Mouse (Mus musculus) intestine, embryonic 16.5 days (tissue): ENCODE results near the gene Lmx1b. TPM values are rescaled to one million over a fixed set of nuclear protein-coding genes. Genes with fewer than 3 reads are reported as not detected.

ENCODE experiments used
- ATAC-seq: fragments of 200-750 bp; cut with Nextera tagmentation; 2 replicates; pipeline ENCODE4 v1.8.0; 2017; ENCODE audit warnings: moderate TSS enrichment, moderate library complexity
- H3K27ac ChIP-seq: fragments of 300-500 bp; sonication (generic); 2 replicates; pipeline ENCODE4 v1.5.1; 2014; ENCODE audit warnings: mild to moderate bottlenecking, low read length
- H3K27me3 ChIP-seq: fragments of 300-500 bp; sonication (generic); replicated peaks from 2 replicates; pipeline ENCODE4 v1.6.1; 2014; ENCODE audit warnings: low read length, control low read depth, mixed read lengths; ENCODE audit not compliant: control insufficient read depth, insufficient read depth
- H3K36me3 ChIP-seq: fragments of 300-500 bp; sonication (generic); 2 replicates; pipeline ENCODE4 v1.6.1; 2014; ENCODE audit warnings: low read length, control low read depth; ENCODE audit not compliant: control insufficient read depth, insufficient read depth
- H3K4me1 ChIP-seq: fragments of 300-500 bp; sonication (generic); 2 replicates; pipeline ENCODE4 v1.6.1; 2014; ENCODE audit warnings: low read length, control low read depth, mixed read lengths; ENCODE audit not compliant: control insufficient read depth, insufficient read depth
- H3K4me2 ChIP-seq: fragments of 300-500 bp; sonication (generic); 2 replicates; pipeline ENCODE4 v1.6.1; 2014; ENCODE audit warnings: low read depth, low read length, control low read depth
- H3K4me3 ChIP-seq: fragments of 300-500 bp; sonication (generic); 2 replicates; pipeline ENCODE4 v1.5.1; 2014; ENCODE audit warnings: mild to moderate bottlenecking, low read length
- H3K9ac ChIP-seq: fragments of 300-500 bp; sonication (generic); 2 replicates; pipeline ENCODE4 v1.6.1; 2014; ENCODE audit warnings: low read depth, low read length
- H3K9me3 ChIP-seq: fragments of 300-500 bp; sonication (generic); 2 replicates; pipeline ENCODE4 v1.6.1; 2016; ENCODE audit warnings: low read length, control low read depth; ENCODE audit not compliant: control insufficient read depth
- WGBS: fragments of 180-500 bp; shearing (Covaris S2); extraction: QIAGEN DNeasy Blood & Tissue Kit; methylation state at CpG from one replicate; pipeline ENCODE4 v1.1.7; 2014; 5-methylcytosine and 5-hydroxymethylcytosine counted together
- polyA plus RNA-seq: library from polyadenylated mRNA; unstranded; fragments of >200 nt; fragmentation: Nextera tagmentation; extraction: Ambion mirVana; gene quantifications from 2 replicates; pipeline ENCODE4 v1.2.1, GENCODE M21; 2015

Lmx1b gene
- polyA plus RNA-seq, 1 experiment from 2014 or later: not detected

DNA sequence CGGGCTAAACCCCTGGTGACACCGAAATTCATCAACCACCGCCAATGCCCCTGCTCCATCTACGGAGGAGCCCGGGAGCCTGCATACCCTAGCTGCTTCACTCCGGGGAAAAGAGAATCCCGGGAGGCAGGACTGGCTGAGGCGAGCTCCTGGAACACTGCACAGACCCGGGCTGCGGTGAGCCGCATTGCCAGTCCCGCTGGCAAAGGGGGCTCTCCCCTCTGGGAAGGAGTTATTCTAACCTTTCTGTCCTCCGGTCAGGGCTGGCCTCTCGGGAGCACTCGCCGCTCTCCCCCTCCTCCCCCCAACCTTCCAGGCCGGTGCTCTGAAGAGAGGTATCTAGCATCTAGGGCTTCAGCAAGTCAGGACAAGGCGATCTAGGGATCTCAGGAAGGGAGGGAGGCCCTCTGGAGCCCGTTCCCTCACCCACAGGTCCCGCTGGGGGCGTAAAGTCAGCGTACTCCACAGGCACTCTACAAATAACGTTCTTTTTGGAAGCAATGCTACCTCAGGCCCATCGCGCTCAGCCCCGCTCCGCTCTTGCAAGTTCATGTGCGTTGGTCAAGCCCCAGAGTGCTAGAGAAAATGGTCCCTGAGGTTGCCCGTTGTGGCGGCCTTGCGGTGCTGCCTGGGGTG lies 8.5 kb downstream of the Lmx1b start:
- H3K4me2 ChIP-seq: no peak overlapping the region
- no peak overlapping the region for H3K9ac ChIP-seq
- 2% methylated on average over 31 of the region's 31 CpGs for WGBS
- peaks cover 91% of the 10 kb centered on the region for H3K27me3 ChIP-seq
- no peak overlapping the region for H3K27ac ChIP-seq
- 0 out of 2 replicates have a peak, but pooled peaks cover 4% of the 10 kb centered on the region for H3K4me1 ChIP-seq
- ATAC-seq: no peak
- H3K9me3 ChIP-seq: no peaks in the 10 kb centered on the region
- no peaks in the 10 kb centered on the region for H3K36me3 ChIP-seq
- H3K4me3 ChIP-seq: no peak overlapping the region

DNA sequence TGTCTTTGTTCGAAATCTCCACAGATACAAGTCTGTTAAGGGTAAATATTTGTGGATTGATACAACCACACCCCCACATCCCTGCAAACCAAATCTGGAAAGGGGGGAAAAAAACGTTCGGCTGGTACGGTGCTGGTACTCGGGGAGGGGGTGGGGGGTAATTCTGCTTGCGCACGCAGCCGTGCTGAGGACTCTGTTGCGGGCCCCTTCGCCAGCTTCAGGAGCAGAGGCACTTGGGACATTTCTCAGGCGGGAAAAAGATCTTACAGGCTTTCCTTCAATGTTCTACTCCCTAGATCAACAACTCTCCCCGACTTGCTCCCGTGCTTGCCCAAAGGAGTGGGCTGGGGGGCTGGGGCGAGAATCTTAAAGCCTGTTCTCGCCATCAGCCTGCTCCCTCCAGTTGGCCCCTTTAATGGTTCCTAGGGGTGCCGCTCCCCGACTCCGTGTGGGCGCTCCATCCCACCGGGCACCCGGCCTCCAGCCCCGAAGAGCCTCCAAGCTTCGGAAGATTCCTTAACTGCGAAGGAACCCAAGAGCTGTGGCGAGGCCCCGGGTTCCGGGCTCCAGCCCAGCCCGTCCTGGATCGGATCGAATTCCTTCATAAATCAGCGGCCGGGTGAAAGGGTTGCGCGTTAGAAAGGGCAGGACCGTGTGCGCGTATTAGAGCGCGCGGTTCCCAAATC lies 9.1 kb downstream of the Lmx1b start:
- no peak overlapping the region for H3K4me3 ChIP-seq
- under 1% methylated on average over 40 of the region's 40 CpGs for WGBS

DNA sequence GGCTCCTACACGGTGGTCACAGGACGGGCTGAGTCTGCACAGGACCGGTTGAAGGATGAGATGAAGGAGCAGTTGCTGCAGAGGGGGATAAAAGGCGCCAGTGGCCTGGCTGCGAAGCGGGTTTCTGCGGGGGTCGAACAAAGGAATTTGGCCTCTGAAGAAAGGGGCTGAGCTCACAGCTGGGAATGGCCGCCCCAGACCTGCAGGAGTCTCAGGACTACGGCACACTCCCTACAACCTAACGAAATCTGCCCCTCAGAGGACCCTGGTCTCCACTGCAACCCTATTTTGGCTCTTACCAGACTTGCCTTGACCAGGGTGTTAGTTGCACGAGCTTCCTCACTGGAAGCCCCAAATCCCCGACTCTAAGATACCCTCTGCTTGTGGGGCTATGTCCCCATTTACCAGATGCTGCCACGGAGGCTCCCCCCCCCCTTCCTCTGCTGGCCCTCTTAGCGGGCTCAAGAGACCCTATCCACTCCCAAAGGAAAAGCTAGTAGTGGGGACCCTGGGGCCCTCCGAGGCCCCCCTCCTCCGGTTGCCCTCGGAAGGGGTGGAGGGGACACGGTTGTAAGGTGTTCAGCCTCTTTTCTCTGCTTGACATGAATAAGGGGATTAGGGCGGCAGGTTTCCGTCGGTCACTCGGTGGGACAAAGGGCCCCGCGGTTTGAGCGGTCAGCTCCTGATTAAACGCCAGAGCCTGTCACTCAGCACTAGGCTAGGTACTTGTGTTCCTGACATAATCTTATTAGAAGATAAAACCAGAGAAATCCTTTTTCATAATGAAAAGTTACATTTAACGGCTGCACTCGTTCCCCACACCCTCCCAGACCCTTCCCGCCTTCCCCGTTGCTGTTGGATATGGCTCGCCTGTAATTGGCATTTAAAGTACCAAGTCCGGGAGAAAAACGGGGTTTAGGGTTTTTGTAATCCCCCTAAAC lies 10.0 kb downstream of the Lmx1b start:
- Histone ChIP-seq H3K36me3 (no peaks in the 10 kb centered on the region), H3K27me3 (peaks cover 95% of the 10 kb centered on the region), H3K4me3 (no peak overlapping the region), H3K27ac (no peak overlapping the region), H3K9ac (no peak overlapping the region), H3K9me3 (no peaks in the 10 kb centered on the region), H3K4me1 (0 out of 2 replicates have a peak, but pooled peaks cover 4% of the 10 kb centered on the region), H3K4me2 (no peak overlapping the region)
- WGBS: 3% methylated on average over 34 of the region's 34 CpGs
- ATAC-seq: no peak

More for the DNA sequence above, 9.1 kb downstream of the Lmx1b start:
- no peak overlapping the region for H3K4me2 ChIP-seq
- no peaks in the 10 kb centered on the region for H3K9me3 ChIP-seq
- ATAC-seq: no peak
- H3K36me3 ChIP-seq: no peaks in the 10 kb centered on the region
- H3K9ac ChIP-seq: no peak overlapping the region
- H3K4me1 ChIP-seq: 0 out of 2 replicates have a peak, but pooled peaks cover 4% of the 10 kb centered on the region
- H3K27ac ChIP-seq: no peak overlapping the region
- peaks cover 97% of the 10 kb centered on the region for H3K27me3 ChIP-seq

DNA sequence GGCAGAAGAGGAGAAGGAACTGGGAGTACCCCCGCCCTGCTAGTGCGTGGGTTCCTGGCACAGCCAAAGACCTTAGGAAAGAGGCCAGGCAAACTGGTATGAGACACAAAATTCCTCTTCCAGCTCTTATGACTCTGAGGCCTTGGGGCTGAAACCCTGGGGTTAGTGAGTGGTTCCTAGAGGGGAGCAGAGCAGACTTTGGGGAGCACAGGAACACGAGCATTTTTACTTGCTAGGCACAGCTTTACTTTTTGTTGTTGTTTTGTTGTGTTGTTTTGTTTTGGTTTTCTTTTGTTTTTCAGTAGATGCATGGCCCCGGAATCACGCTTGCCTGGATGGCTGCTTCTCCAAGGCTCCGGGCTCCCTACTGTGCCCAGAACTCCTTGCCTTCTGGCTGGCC lies 10.7 kb downstream of the Lmx1b start:
- Histone ChIP-seq H3K4me1 (0 out of 2 replicates have a peak, but pooled peaks cover 4% of the 10 kb centered on the region), H3K27ac (no peak overlapping the region), H3K9ac (no peak overlapping the region), H3K9me3 (no peaks in the 10 kb centered on the region), H3K27me3 (peaks cover 88% of the 10 kb centered on the region), H3K4me3 (no peak overlapping the region), H3K4me2 (no peak overlapping the region), H3K36me3 (no peaks in the 10 kb centered on the region)
- ATAC-seq: no peak
- 13% methylated on average over 6 of the region's 6 CpGs for WGBS

DNA sequence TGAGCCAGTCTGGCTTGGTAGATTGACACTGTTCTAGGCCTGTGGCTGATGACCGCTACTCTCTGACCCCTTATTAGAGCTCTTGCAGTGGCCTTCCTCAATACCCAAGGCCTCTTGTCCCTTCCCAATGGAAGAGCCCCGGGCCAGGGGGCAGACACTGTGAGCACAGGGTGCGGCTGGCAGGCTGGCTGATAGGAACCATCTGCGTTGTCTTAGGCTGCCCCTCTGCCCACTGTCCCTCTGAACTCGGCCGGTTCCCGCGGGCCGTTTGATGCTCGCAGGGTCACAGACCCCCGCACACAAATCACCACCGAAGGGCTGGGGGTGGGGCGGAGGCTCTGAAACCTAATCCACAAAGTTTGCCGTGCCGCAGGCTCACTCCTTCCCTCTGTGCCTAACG lies 11.5 kb downstream of the Lmx1b start:
- no peak overlapping the region for H3K4me3 ChIP-seq
- H3K4me1 ChIP-seq: 0 out of 2 replicates have a peak, but pooled peaks cover 4% of the 10 kb centered on the region
- under 1% methylated on average over 16 of the region's 16 CpGs for WGBS
- no peak overlapping the region for H3K4me2 ChIP-seq
- H3K27ac ChIP-seq: no peak overlapping the region
- peaks cover 80% of the 10 kb centered on the region for H3K27me3 ChIP-seq
- no peaks in the 10 kb centered on the region for H3K36me3 ChIP-seq
- no peak overlapping the region for H3K9ac ChIP-seq
- H3K9me3 ChIP-seq: no peaks in the 10 kb centered on the region
- no peak for ATAC-seq

DNA sequence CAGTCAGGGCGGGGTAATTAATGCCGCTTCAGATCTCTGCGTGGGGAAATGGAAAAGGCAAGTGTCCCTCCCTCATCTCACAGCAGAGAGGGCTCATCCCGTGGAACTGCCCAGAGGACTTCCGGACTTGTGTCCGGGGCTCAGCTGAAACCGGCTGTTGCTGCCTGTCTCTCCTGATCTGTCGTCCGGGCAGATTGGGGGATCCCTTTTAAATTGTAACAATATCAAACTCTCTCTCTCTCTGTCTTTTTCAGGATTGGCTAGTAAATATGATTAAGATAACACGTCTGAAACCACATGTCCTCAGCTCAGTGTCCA lies 13.3 kb downstream of the Lmx1b start:
- 20% methylated on average over 10 of the region's 10 CpGs for WGBS
- no peak overlapping the region for H3K4me2 ChIP-seq
- no peaks in the 10 kb centered on the region for H3K36me3 ChIP-seq
- no peaks in the 10 kb centered on the region for H3K9me3 ChIP-seq
- no peak overlapping the region for H3K4me3 ChIP-seq
- no peak overlapping the region for H3K27ac ChIP-seq
- peaks cover 62% of the 10 kb centered on the region for H3K27me3 ChIP-seq
- 0 out of 2 replicates have a peak, but pooled peaks cover 4% of the 10 kb centered on the region for H3K4me1 ChIP-seq
- no peak overlapping the region for H3K9ac ChIP-seq
- no peak for ATAC-seq

DNA sequence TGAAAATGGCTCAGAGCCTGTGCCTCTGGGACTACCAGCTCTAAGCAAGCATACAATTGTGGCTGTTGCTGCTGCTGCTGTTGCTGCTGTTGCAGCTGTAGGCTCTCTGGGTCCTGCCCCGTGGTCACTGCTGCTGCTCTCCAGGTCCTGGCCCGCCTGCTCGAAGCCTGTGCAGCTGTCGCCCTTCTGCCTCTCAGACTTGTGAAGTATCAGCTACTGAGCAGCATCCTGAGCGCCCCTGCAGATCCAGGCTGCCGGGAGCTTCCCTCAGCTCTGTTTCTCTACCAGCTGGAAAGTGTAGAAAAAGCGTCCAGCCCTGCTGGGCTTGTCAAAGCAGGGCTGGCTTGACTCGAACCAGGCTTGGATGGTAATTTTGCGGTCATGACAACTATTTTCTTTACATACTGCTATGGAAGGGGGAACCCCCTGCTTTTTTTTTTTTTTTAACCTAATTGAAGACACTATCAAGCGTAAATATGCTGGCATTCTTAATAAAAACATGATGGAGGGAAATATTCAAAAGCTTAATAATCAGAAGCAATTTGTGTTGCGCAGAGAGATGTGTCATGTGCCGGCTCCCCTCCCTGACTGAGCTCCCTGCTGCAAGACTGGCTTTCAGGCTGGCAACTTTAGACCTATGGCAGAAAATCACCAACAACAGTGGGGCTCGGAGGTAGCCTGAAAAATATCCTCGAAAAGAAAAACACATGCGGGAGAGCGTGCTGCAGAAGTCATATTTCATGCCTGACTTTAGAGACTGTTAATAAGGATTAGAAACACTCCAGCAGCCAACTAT lies 13.9 kb downstream of the Lmx1b start:
- Histone ChIP-seq H3K4me1 (0 out of 2 replicates have a peak, but pooled peaks cover 1% of the 10 kb centered on the region), H3K9ac (no peak overlapping the region), H3K4me2 (no peak overlapping the region), H3K27me3 (peaks cover 56% of the 10 kb centered on the region), H3K9me3 (no peaks in the 10 kb centered on the region), H3K36me3 (no peaks in the 10 kb centered on the region), H3K4me3 (no peak overlapping the region), H3K27ac (no peak overlapping the region)
- WGBS: 33% methylated on average over 16 of the region's 16 CpGs
- no peak for ATAC-seq

DNA sequence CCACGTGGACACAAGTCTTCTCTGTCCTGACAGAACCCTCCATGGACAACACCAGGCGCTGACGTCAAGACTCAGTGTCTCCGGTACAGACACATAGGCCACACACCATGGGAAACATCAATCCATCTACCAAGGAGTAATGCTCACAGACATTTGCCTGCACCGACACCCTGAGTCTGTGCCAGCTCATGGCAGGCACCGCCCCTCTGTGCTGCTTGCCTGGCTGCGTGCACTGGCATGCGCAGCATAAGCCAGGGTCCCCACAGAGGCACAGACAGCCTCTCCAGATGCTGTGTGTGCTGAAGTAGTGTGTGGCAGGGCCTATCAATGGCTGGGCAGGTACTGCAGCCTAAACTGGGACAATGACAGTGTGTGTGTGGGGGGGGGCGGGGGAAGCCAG lies 22.6 kb downstream of the Lmx1b start:
- Histone ChIP-seq H3K36me3 (no peaks in the 10 kb centered on the region), H3K27me3 (peaks cover 45% of the 10 kb centered on the region)
- ATAC-seq: no peak

More for the DNA sequence above, 22.6 kb downstream of the Lmx1b start:
- H3K4me1 ChIP-seq: peaks cover 9% of the 10 kb centered on the region; the same call in 1 of the 2 replicates
- H3K4me3 ChIP-seq: no peak overlapping the region
- no peak overlapping the region for H3K9ac ChIP-seq
- no peak overlapping the region for H3K4me2 ChIP-seq
- WGBS: 78% methylated on average over 9 of the region's 9 CpGs
- no peak overlapping the region for H3K27ac ChIP-seq
- no peaks in the 10 kb centered on the region for H3K9me3 ChIP-seq
